Mouse (Mus musculus): ENCODE results near the gene Tex38.
A peak's percentile ranks its signal among the peaks of the same experiment; 100 is the strongest.

The Tex38 gene

DNA sequence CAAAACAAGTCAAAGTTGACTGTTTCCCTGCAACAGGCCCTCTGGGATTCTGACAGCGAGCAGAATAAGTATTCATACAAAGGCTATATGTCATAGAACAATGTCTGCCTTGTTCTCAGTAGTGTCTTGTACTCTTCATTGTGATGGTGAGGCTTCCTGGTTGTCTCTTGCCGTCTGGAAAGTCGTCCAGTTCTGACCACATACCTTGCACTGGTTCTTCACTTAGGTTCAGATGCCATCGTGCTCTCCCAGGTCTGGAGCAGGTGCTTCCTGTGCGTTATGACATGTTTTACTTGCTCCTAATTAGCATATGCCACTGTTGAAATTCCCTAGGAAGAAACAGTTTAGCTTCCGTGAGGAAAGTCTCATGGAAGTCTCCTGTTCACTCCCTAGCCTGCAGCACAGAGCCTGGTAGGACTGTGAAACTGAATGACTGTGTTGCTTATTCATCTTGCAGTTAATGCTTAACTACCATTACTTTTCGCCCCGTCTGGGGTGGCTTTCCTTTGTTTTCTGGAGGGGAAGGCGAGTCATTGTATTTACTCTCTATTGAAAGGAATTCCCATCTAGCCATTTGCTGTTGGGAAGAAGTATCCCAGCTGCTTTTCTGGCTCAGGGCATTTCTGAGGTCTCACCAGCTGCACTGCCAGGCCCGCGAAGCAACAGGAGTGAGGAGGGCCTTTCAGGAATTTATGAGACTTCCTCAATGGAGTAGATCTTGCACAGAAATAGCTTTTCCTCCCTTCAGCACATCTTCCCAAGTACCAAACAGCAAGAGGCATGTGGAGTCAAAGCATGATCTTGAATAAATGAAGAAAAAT lies 13.0 kb downstream of the Tex38 start:
- DNase-seq, result no peak

DNA sequence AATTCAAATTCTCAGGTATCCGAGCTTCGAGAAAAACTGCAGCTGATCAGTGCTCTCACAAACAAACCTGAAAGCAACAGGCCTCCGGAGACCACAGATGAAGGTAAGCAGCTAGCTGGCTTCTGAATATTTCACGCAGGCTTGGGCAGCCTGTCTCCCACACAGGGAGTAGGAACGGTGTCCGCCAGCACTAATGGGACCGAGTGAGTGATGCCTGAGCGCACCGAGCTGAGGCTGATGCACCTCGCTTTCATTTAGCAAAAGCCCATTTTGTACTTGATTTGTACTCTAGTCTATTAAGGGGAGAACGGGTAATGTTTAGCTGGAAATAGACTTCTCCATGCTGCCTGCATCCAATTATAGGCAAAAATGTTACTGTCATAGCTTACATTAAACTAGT lies 16.2 kb downstream of the Tex38 start:
- peak; percentile 66 for DNase-seq

DNA sequence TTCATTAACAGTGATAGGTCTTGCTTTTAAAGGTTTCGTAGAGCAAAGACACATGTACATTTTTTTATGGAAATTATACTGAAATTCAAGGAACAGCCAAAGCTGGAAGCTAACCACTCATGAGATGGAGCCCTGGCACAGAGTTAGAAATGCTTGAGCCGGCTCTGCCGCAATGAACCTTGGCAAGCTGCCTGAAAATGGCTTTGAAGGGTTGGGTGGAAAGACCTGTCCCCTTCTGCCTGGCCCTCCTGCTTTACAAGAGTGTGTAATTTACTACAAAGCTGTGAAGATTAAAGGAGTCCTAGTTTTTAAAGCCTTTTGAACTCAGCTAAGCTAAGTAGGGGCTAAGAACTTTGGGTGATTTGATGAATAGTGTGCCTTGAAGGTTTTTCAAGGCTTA lies 19.6 kb downstream of the Tex38 start:
- peak; percentile 59 for DNase-seq

DNA sequence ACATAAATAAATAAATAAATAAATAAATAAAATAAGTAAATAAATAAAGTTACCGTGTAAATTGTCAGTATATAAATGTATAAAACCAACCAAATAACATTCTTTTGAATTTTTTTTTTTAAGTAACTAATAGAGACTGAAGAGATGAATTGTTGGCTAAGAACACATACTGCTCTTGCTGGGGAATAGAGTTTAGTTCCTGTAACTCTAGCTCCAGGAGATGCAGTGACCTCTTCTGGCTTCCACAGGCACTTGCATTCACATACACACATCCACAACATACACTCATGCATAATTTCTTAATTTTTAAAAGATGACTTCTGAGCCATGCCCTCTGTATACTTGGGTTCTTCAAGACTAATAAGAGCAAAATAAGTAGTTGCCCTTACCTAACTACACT lies 26.0 kb downstream of the Tex38 start:
- DNase-seq, result no peak

DNA sequence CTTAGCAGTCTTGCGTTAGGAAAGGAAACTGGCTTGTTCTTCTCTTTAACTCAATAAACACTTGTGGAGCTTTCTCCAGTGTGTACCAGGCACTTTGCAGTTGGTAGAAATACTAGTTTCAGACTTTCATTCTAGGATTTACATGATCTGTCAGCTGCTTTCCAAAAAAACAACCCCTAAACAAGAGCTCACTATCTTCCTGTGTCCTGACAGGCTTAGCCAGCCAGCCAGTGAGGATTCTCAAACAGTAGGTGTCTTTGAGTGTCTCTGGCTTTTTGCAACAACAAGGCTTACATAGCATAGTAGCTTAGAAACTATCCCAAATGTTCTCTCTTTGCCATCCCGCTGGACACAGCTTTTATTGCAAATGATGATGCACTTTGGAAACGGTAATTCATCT lies 26.7 kb downstream of the Tex38 start:
- peak; percentile 68 for DNase-seq

DNA sequence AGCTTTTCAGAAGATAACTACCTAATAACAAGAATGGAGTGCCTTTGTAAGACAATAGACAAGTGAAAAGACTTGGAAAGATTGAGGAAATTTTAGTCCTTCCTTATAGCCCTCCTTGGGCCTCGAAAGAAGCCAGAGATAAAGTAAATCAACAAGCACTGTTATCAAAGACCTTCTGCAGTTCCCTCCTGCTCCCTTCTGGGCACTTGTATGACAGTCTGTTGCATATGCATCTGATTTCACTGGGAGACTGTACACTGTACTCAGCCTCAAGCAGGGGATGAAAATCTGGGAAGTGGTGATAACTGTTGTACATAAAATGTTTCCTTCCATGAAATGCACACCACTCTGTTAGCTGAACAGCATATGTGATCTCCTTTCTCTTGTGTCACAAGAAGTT lies 31.5 kb downstream of the Tex38 start:
- DNase-seq, result peak; percentile 35

DNA sequence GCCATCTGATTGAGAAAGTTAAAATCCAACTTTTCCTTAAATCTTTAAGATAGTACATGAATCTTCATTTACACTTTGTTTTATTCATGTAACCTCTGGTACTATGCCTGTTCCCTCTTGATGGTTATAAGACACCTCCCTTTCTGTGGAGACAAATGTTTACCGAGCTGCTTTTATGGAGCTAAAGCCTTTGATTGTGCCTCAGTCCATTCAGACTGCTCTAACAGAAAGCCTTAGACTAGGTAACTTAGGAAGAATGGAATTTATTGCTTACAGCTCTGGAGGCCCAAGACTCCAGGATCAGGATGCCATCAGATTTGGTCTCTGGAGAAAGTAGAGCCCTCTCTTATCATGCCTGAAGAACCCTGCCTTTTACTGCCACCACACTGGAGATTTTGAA lies 32.6 kb downstream of the Tex38 start:
- no peak for DNase-seq

DNA sequence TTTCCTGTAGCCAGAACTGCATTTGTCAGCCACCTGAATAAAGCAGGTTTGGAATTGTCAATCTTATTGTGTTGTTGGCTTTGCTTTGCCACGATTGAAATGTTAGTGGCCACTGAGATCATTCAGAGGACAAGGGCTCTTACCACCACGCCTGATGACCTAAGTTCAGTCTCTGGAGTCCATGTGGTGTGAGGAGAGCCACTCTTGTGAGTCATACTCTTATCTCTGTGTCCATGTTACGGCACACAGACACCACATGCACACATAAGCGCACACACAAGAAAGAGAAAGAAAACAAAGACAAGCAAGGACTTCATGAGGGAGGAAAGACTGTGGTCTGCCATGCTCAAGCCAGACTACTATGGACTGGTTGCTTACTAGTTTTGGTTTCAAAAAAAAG lies 37.7 kb downstream of the Tex38 start:
- peak; percentile 72 for DNase-seq

DNA sequence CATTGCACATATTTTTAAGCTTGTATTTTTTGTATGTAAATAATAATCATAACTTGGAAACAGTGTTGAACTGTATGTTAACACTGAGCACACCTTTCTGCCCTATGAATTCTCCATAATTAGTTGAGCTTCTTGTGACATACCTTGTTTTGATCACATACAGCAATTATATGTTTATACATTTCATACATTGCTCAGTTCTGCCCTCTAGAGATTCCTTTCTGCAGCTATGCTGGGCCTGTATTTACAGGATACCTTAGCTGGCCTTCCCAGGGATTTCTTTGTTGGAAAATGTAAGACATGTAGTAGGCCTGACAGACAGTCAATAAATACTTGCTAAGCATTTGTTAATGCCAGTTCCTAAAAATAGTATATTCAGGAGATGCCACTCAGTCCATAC lies 38.2 kb downstream of the Tex38 start:
- peak; percentile 45 for DNase-seq

DNA sequence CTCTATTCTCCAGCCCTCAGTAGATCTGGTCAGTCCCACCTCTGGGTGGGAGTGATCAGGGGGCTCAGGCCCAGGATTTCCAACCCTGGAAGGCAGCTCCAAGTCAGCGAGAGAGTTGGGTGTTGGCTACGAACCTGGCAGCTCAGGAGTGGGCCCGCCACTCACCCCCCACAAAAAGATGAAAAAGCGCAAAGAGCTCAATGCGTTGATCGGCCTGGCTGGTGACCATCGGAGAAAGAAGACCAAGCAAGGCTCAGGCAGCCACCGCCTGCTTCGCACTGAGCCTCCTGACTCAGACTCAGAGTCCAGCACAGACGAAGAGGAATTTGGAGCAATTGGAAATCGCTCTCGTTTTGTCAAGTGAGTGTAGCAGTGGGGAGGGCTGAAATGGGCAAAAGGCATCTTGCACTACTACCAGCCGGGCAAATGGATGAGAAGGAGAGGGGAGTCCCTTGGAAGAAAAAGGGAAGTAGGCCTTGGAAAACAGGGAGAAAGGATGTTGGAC lies 42.3 kb downstream of the Tex38 start:
- peak; percentile 88 for DNase-seq

DNA sequence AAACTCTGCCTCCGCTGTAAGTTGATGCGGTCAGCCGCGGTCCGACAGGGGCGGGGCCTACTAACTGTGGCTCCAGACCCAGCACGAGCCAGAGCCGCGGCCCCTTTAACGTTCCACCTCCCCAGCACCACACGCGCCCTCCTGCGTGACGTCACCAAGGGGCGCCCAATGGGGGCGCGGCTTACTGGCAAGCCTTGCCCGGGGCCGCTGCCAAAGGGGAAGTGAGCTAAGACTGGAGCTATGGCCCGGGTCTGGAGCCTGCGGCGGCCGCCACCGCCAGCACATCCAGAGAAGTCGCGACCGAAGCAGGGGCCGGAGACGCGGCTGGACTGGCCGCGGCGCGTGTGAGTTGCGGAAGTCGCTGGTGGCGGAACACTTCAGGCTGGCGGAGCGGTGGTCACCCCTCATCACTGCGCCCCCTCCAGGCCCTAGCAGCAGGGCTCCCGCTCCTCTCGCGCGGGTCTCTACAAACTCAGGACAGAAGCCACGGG lies 43.2 kb downstream of the Tex38 start, which contains the start of gene Efcab14:
Efcab14 (plus strand) TSS at position 194 of the 491 bp plus-strand sequence.
- DNase-seq, result peak; percentile 100

DNA sequence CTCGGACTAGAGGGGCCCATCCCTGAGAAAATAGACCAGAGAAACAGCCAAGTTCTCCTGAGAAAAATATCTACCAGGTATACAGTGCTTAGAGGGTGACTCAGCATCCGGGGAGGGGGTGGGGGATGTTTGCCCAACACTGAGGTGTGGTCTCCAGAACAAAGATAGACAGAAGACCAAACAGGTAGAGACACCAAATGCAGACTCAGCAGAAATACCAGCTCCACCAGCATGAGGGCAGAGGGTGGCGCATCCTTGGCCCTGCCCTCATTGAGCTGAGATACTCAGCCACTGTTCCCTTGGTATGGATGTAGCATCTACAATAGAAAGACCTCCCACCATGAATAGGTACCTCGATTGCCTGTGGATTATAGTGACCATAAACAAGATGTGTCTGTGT lies 46.0 kb downstream of the Tex38 start:
- DNase-seq, result peak; percentile 80

DNA sequence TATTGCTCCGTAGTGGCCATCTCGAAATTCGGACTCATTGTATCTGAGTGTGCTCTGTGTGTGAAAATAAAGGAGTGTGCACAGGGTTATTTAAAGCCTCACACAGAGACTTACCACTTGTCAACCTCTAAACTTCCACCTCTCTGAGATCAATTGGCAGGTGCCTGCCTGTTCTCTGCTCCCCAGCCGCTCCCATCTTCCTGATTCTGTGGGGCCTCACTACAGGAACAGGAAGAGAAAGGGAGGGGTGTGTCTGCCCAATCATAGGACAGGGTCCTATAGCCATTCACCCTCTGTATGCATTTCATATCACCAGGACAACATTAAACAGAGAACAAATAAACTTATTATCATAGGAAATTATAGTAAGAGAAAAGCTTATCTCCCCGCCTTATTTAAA lies 47.1 kb downstream of the Tex38 start:
- DNase-seq, result peak; percentile 76

DNA sequence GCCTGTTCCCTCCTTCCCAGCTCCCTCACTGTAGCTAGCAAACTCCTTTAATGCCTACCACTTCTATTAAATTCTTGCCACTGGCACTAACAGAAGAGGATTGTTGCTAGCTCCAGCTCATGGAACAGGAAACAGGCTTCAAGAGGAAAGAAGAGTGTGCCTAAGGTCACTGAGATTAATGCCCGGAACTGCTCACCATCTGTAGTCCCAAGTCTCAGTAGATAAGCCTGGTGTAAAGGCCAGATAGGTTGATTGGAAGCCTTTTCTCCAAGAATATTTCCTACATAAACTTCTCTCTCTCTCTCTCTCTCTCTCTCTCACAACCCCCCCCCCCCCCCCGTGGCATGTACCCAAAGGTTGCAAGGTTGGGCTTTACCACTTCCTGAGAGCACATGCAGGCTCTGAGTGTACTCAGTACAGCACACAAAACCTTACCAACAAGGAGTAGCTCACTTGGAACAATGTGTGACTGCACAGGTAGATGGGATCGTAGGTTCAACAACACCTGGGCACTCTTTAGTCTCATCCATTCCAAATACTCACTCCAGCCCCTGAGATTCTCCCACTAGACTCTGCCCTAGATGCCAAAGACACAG lies 48.5 kb downstream of the Tex38 start:
- DNase-seq, result peak; percentile 51

DNA sequence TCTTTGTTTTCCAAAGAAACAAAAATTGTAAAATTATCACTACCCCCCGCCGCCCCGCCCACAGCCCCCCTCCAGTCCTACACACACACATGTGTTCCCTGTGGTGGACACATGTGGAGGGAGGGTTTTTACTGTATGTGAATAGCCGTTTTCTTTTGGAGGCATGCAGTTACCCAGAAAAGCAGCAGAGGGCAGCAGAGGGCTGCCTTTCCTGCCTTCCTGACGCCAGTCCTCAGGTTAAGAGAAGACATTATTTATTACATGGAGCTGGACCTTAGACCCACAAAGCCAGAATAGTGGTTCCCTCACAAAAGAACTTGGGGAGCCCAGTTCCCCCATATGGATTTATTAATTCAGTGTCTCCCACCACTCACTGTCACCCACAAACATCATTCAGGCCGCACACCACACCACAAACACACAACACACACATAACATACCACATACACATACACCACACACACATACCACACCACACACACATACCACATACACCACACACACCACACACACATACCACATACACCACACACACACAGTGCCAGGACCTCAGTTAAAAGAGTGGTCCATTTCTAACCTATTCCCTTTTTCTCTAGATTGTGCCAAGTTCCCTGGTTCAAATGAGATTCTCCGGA lies 49.1 kb downstream of the Tex38 start:
- DNase-seq, result peak; percentile 87
